Mouse (Mus musculus): ENCODE measurements around the gene Syna. TPM values are rescaled to one million over a fixed set of nuclear protein-coding genes. Genes with fewer than 3 reads are reported as not detected.

Gene Syna
- polyA plus RNA-seq, 1 experiment from 2014 or later = 0.41 TPM

DNA sequence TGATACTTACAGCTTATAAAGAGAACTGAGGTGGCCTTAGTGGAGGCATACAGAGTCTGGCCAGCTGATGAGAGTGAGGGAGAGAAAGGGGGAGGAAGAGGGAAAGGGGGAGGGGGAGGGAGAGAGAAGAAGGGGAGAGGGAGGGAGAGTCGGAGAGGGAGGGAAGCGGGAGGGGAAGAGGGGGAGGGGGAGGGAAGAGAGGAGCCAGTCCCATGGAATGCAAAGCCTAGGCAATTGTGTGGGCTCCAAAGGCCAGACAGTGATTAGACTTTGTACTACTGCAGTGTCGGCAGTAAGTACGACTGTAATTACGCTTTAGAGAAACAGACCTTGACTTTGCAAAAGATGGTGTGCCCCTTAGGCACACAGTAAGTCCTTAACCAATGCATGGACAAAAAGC, 11.7 kb downstream of the Syna start:
- Histone ChIP-seq H3K36me3 (no peaks in the 10 kb centered on the region), H3K4me2 (replicated peaks) (no peak overlapping the region), H3K27ac (replicated peaks) (no peak overlapping the region), H3K4me3 (replicated peaks) (no peak overlapping the region), H3K27me3 (no peaks in the 10 kb centered on the region), H3K9me3 (replicated peaks) (no peaks in the 10 kb centered on the region), H3K9ac (no peak overlapping the region), H3K4me1 (peaks cover 38% of the 10 kb centered on the region)
- ATAC-seq (ENCODE audit: insufficient number of reproducible peaks, low FRiP score, low TSS enrichment, low read depth) = no peak
- 51% methylated on average over 5 of the region's 5 CpGs for WGBS

DNA sequence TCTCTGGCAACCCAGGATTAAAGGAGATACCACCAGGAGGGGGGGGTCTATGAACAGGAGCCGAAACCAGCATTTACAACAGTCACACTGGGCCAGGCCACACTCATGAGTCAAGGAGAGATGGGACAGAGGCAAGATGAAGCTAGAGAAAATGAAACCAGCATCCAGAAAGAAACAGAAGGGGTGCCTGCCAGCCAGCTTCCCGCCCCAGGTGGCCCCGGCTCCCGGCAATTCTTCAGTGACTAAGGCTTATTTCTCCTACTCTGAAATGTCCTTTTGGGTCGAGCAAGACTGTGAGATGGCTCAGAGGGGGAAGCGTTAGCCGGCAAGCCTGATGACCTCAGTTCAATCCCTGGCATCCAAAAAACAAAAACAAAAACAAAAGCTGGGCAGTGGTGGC, 13.2 kb downstream of the Syna start:
- H3K9me3 ChIP-seq (replicated peaks) = no peaks in the 10 kb centered on the region
- no peaks in the 10 kb centered on the region for H3K36me3 ChIP-seq
- no peak for ATAC-seq (ENCODE audit: insufficient number of reproducible peaks, low FRiP score, low TSS enrichment, low read depth)
- no peak overlapping the region for H3K9ac ChIP-seq
- no peak overlapping the region for H3K4me2 ChIP-seq (replicated peaks)
- H3K27ac ChIP-seq (replicated peaks) = no peak overlapping the region
- no peak overlapping the region for H3K4me3 ChIP-seq (replicated peaks)
- no peaks in the 10 kb centered on the region for H3K27me3 ChIP-seq
- peaks cover 33% of the 10 kb centered on the region for H3K4me1 ChIP-seq
- 89% methylated on average over 7 of the region's 7 CpGs for WGBS

DNA sequence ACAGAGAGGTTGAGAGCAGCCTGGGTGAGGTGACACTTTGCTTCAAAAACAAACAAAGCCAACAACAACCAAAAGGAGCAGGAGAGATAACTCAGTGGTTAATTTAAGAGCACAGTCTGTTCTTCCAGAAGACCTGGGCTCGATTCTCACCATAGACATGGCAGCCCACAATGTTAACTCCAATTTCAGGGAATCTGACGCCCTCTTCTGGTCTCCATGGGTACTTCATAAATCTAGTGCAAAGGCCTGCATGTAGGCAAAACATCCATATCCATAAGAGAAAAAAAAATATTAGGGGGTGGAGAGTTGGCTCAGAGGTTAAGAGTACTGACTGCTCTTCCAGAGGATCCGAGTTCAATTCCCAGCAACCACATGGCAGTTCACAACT, 14.7 kb downstream of the Syna start:
- Histone ChIP-seq H3K4me3 (replicated peaks) (no peak overlapping the region), H3K36me3 (no peaks in the 10 kb centered on the region), H3K9me3 (replicated peaks) (no peaks in the 10 kb centered on the region), H3K27me3 (no peaks in the 10 kb centered on the region), H3K27ac (replicated peaks) (no peak overlapping the region), H3K9ac (no peak overlapping the region), H3K4me1 (peaks cover 33% of the 10 kb centered on the region), H3K4me2 (replicated peaks) (no peak overlapping the region)
- ATAC-seq (ENCODE audit: insufficient number of reproducible peaks, low FRiP score, low TSS enrichment, low read depth) = no peak
- 59% methylated on average over 3 of the region's 3 CpGs for WGBS

DNA sequence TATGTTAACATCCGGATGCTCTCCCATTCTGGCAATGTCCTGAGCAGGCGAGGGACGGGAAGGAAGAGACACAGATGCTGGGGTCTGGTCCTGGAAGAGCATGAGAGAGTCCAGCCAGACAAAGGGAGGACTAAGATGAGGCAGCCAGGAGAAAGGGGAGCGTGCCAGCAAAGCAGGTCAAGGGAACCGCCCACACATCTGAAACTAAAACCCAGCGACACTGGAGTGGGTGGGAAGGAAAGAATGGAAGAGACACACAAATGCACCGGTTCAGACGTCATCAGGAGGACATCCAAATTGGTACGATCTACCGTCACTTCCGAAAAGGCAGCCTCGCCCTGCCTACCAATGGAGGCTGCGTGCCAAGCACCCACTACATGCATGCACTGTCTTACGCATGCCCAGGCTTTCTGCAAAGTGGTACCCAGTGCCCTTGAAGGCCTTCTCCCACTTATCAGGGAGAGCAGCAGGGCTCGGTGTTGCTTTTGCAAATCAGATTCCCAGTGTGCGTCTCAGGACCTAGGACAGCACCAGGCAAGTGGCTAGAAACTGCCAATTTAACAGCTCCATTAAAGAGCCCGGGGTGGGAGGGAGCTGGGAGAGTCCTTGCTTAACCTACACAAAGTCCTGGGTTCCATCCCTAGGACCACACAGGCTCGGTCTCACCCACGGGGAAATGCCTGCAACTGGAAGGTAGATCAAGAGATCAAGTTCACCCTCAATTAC, 15.3 kb downstream of the Syna start:
- 65% methylated on average over 19 of the region's 19 CpGs for WGBS
- no peaks in the 10 kb centered on the region for H3K27me3 ChIP-seq
- no peak overlapping the region for H3K27ac ChIP-seq (replicated peaks)
- H3K36me3 ChIP-seq = no peaks in the 10 kb centered on the region
- H3K4me3 ChIP-seq (replicated peaks) = no peak overlapping the region
- no peaks in the 10 kb centered on the region for H3K9me3 ChIP-seq (replicated peaks)
- no peak overlapping the region for H3K4me2 ChIP-seq (replicated peaks)
- peaks cover 30% of the 10 kb centered on the region for H3K4me1 ChIP-seq
- no peak overlapping the region for H3K9ac ChIP-seq
- ATAC-seq (ENCODE audit: insufficient number of reproducible peaks, low FRiP score, low TSS enrichment, low read depth) = no peak

DNA sequence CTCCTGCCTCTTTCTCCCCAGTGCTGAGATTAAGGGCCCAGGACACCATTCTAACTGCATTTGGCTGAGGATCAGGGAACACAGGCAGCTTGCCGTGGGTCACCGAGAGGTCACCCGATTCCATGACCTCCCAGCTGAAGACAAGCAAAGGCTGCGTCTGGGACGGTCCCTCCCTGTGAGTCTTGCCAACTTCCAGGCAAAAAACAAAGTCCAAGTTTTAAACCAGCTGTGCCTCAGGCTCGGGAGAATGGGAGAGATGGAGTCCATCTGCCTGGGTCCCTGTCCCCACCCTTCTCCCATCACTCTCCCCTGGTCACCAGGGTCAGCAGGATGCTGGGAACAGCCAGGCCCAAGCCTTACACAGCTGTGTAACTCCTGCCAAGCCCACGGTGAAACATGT, 18.3 kb downstream of the Syna start:
- H3K4me1 ChIP-seq = peaks cover 21% of the 10 kb centered on the region
- no peaks in the 10 kb centered on the region for H3K9me3 ChIP-seq (replicated peaks)
- H3K36me3 ChIP-seq = peaks cover 13% of the 10 kb centered on the region; the same call in 1 of the 2 replicates
- H3K27ac ChIP-seq (replicated peaks) = no peak overlapping the region
- no peak for ATAC-seq (ENCODE audit: insufficient number of reproducible peaks, low FRiP score, low TSS enrichment, low read depth)
- no peaks in the 10 kb centered on the region for H3K27me3 ChIP-seq
- WGBS = 37% methylated on average over 7 of the region's 7 CpGs
- no peak overlapping the region for H3K9ac ChIP-seq
- no peak overlapping the region for H3K4me3 ChIP-seq (replicated peaks)
- no peak overlapping the region for H3K4me2 ChIP-seq (replicated peaks)

DNA sequence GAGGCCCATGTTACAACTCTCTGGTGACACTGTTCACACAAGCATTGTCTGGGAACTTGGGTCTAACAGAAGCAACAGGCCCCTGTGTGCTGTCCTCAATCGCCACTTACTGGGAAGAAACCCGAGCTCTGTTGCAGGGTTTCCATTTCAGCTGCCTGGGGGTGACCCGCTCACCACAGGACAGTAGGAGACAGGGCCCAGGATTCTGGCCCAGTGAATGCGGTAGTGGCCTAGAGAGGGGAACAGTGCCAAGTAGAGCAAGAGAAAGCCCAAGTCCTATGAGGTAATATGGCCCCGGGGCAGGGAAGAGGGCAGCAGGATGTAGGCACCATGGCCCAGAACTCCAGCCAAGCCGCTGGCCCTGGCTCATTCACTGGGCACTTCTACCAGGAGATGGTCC, 19.1 kb downstream of the Syna start:
- H3K9ac ChIP-seq = no peak overlapping the region
- no peaks in the 10 kb centered on the region for H3K9me3 ChIP-seq (replicated peaks)
- no peak overlapping the region for H3K27ac ChIP-seq (replicated peaks)
- WGBS = 51% methylated on average over 6 of the region's 6 CpGs
- no peak for ATAC-seq (ENCODE audit: insufficient number of reproducible peaks, low FRiP score, low TSS enrichment, low read depth)
- no peaks in the 10 kb centered on the region for H3K27me3 ChIP-seq
- H3K4me1 ChIP-seq = peaks cover 21% of the 10 kb centered on the region
- no peak overlapping the region for H3K4me2 ChIP-seq (replicated peaks)
- H3K4me3 ChIP-seq (replicated peaks) = no peak overlapping the region
- peaks cover 13% of the 10 kb centered on the region; the same call in 1 of the 2 replicates for H3K36me3 ChIP-seq

DNA sequence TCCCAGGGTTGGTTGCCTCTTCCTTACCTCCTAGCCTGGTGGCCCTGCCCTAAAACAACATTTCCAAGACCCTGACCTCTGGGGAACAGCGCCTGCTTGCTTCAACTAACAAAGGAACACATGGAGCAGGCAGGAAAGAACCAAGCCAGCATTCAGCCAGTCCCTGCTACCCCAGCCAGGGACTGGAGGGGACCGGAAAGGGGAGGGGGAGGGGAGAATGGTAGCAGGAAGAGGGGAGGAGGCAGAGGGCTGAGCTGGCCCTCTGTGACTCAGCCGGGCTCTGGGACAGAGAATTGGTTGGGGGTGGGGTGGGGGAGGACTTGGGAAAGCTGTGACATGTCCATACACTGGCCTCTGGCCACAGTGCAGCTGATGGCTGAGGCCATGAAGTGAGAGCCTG, 20.1 kb downstream of the Syna start:
- H3K4me1 ChIP-seq = peaks cover 21% of the 10 kb centered on the region
- H3K36me3 ChIP-seq = peaks cover 21% of the 10 kb centered on the region; the same call in 1 of the 2 replicates
- no peak overlapping the region for H3K4me2 ChIP-seq (replicated peaks)
- 10% methylated on average over 3 of the region's 3 CpGs for WGBS
- peak; percentile 41 for ATAC-seq (ENCODE audit: insufficient number of reproducible peaks, low FRiP score, low TSS enrichment, low read depth)
- H3K9me3 ChIP-seq (replicated peaks) = no peaks in the 10 kb centered on the region
- H3K4me3 ChIP-seq (replicated peaks) = no peak overlapping the region
- peak overlapping the region; percentile 29; the same call in 1 of the 2 replicates for H3K27ac ChIP-seq (replicated peaks)
- no peak overlapping the region for H3K9ac ChIP-seq
- H3K27me3 ChIP-seq = no peaks in the 10 kb centered on the region

DNA sequence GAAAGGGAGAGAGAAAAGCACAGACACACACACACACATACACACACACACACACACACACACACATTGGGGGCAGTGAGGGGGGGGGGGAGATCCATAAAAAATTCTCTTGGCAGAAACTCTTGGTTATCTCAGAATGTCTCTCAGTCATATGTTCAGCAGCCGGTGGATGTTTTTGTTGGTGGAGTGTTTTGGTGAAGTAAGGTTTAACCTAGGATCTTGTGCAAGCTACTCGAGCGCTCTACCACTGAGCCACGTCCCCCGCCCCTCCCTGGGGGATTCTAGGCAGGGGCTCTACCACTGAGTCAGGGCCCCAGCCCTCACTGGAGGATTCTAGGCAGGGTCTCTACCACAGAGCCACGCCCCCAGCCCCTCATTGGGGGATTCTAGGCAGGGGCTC, 23.9 kb downstream of the Syna start:
- no peak overlapping the region for H3K4me2 ChIP-seq (replicated peaks)
- no peak for ATAC-seq (ENCODE audit: insufficient number of reproducible peaks, low FRiP score, low TSS enrichment, low read depth)
- H3K27me3 ChIP-seq = no peaks in the 10 kb centered on the region
- WGBS = 83% methylated on average over 6 of the region's 6 CpGs
- no peak overlapping the region for H3K4me3 ChIP-seq (replicated peaks)
- H3K27ac ChIP-seq (replicated peaks) = no peak overlapping the region
- H3K9ac ChIP-seq = no peak overlapping the region
- H3K9me3 ChIP-seq (replicated peaks) = no peaks in the 10 kb centered on the region
- H3K36me3 ChIP-seq = peaks cover 49% of the 10 kb centered on the region
- peaks cover 11% of the 10 kb centered on the region for H3K4me1 ChIP-seq

DNA sequence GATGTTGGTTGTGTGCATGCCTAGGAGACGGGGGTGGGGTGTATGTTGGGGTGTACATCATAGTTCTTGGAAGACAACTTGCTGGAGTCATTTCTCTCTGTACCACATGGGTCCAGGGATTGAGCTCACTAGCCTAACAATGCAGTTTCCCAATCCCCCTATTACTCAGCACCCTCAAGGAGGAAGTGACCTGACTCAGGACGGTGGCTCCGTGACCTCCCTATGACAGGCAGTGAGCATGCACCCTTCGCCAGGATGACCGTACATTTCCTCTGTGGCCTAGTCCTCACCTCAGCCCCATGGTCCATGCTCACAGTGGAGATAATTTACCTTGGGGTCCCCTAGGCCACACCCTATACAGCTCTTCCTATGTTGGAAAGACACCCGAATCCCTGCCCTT, 27.6 kb downstream of the Syna start:
- 97% methylated on average over 6 of the region's 6 CpGs for WGBS

DNA sequence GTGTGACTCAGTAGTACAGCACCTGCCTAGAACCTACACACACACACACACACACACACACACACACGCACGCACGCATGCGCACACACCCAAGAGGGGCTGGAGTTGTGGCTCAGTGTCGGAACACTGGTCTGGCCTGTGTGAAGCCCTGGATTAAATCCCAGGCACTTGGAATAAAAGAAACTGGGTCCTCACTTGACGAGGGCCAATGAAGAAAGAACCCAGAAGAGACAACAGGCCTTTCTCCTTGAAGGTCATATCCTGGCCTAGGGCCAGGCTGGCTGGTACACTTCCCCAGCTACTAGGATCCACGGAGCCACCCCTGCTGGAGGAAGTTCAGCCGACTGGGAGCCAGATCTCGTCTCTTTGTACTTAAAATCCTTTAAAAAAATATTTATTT, 28.4 kb downstream of the Syna start:
- no peak overlapping the region for H3K27ac ChIP-seq (replicated peaks)
- peaks cover 41% of the 10 kb centered on the region for H3K36me3 ChIP-seq
- H3K4me2 ChIP-seq (replicated peaks) = no peak overlapping the region
- no peaks in the 10 kb centered on the region for H3K4me1 ChIP-seq
- no peaks in the 10 kb centered on the region for H3K27me3 ChIP-seq
- no peak overlapping the region for H3K4me3 ChIP-seq (replicated peaks)
- H3K9me3 ChIP-seq (replicated peaks) = no peaks in the 10 kb centered on the region
- H3K9ac ChIP-seq = no peak overlapping the region
- WGBS = 77% methylated on average over 9 of the region's 9 CpGs
- ATAC-seq (ENCODE audit: insufficient number of reproducible peaks, low FRiP score, low TSS enrichment, low read depth) = no peak

More for the DNA sequence above, 27.6 kb downstream of the Syna start:
- Histone ChIP-seq H3K9me3 (replicated peaks) (no peaks in the 10 kb centered on the region), H3K27ac (replicated peaks) (no peak overlapping the region), H3K9ac (no peak overlapping the region), H3K27me3 (no peaks in the 10 kb centered on the region), H3K4me1 (no peaks in the 10 kb centered on the region), H3K4me2 (replicated peaks) (no peak overlapping the region), H3K36me3 (peaks cover 39% of the 10 kb centered on the region), H3K4me3 (replicated peaks) (no peak overlapping the region)
- no peak for ATAC-seq (ENCODE audit: insufficient number of reproducible peaks, low FRiP score, low TSS enrichment, low read depth)

DNA sequence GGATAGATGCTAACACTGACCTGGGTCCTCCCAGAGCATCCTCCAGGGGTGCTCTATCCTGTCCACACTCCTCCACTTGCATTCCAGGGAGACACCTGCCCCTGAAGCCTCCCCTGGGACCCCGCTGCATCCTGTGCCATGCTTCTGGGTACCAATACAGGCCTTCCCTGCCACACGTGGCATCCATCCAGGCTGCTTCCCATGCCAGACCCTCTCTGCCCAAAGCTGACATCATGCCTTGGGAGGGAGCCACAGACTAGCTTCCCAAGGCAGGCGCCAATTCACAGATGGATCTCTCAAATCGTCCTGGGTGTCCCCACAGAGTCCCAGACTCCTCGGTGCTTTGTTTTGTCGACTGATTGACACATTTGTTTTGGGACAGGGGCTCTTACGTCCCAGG, 29.1 kb downstream of the Syna start:
- ATAC-seq (ENCODE audit: insufficient number of reproducible peaks, low FRiP score, low TSS enrichment, low read depth) = no peak
- no peaks in the 10 kb centered on the region for H3K4me1 ChIP-seq
- H3K9me3 ChIP-seq (replicated peaks) = no peaks in the 10 kb centered on the region
- H3K4me2 ChIP-seq (replicated peaks) = no peak overlapping the region
- no peak overlapping the region for H3K4me3 ChIP-seq (replicated peaks)
- WGBS = 67% methylated on average over 7 of the region's 7 CpGs
- H3K27me3 ChIP-seq = no peaks in the 10 kb centered on the region
- H3K27ac ChIP-seq (replicated peaks) = no peak overlapping the region
- H3K36me3 ChIP-seq = peaks cover 48% of the 10 kb centered on the region
- H3K9ac ChIP-seq = no peak overlapping the region

DNA sequence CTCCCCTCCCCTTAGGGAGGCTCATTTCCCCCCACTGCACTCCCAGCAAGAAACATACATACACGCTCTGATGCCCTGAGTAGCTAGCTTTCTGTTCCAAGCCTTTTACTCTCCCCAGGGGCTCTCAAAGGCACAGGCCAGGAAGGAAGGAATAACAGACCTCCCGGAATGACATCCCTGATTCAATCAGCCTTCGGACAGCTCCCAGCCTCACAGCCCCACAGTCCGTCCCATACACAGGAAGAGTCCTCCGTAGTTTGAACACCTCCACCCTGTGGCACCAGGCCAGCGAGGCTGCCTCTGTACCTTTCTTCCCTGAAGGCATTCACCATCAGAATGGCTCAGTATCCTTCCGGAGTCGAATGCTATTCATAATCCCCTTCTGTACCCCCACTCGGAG, 31.5 kb downstream of the Syna start:
- 26% methylated on average over 9 of the region's 9 CpGs for WGBS
- Histone ChIP-seq H3K9me3 (replicated peaks) (no peaks in the 10 kb centered on the region), H3K4me1 (no peaks in the 10 kb centered on the region), H3K4me3 (replicated peaks) (no peak overlapping the region), H3K36me3 (peaks cover 34% of the 10 kb centered on the region), H3K27me3 (no peaks in the 10 kb centered on the region), H3K4me2 (replicated peaks) (no peak overlapping the region), H3K9ac (no peak overlapping the region), H3K27ac (replicated peaks) (no peak overlapping the region)
- no peak for ATAC-seq (ENCODE audit: insufficient number of reproducible peaks, low FRiP score, low TSS enrichment, low read depth)
